Comparison of ENCODE assay signal across 23 mouse cellular contexts in the genomic region with DNA sequence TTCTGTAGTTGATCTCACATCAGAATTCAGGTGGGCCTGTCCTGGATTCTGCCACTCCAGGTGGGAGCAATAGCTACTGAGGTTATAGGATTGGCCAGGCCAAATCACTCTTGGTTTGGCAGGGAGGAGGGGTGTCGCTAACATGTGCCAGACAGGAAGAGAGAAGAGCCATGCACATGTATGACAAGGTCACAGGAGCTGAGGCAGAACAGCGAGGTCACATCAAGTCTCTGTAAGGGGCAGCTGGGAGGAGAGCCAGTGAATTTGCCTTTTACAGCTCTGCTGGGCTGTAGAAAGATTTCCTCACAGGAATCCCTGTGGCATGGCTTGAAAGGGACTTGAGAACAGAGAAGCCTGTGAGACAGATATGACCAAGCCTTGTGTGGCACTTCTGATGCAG.
"Had no signal": no experiment of that assay in that cellular context is flagged by ENCODE, and none has a peak within 500 bp of the region (broad histone marks: within the 10 kb centered on the region; RNA-seq: fewer than 3 reads in every experiment).

No protein-coding gene starts in this region.

- H3K36me3 ChIP-seq: limb, embryonic 10.5 days; limb, embryonic 13.5 days; liver, embryonic 12.5 days; liver, embryonic 15.5 days; lung, embryonic 15.5 days; midbrain, embryonic 15.5 days had no signal

- H3K4me1 ChIP-seq: liver, embryonic 12.5 days; liver, embryonic 15.5 days; megakaryocyte, embryonic 14.5 days had no signal

- ATAC-seq: liver, embryonic 12.5 days; midbrain, embryonic 15.5 days had no signal

- H3K27ac ChIP-seq: kidney, postnatal 0 days; layer of hippocampus, adult 2 months; limb, embryonic 10.5 days; limb, embryonic 13.5 days; liver, embryonic 12.5 days; liver, embryonic 15.5 days; lung, embryonic 15.5 days; midbrain, embryonic 15.5 days; stomach, postnatal 0 days had no signal

- H3K27me3 ChIP-seq: limb, embryonic 13.5 days; liver, embryonic 15.5 days; lung, embryonic 15.5 days; megakaryocyte, embryonic 14.5 days; midbrain, embryonic 15.5 days had no signal

- H3K9me3 ChIP-seq: limb, embryonic 10.5 days; limb, embryonic 13.5 days; liver, embryonic 12.5 days; liver, embryonic 15.5 days; lung, embryonic 15.5 days; megakaryocyte, embryonic 14.5 days; midbrain, embryonic 15.5 days had no signal

- DNase-seq: kidney, adult 2 months; kidney, postnatal 25 days; layer of hippocampus, adult 9-11 months; liver; lung, adult 18-20 months; lung, postnatal 10 days; lung, postnatal 36 days; right cerebral cortex, postnatal 14 days; right cerebral cortex, postnatal 4 days; thymus, adult 2 months; thymus, postnatal 14 days; thymus, postnatal 4 days had no signal

- H3K4me2 ChIP-seq: limb, embryonic 13.5 days; liver, embryonic 12.5 days; liver, embryonic 15.5 days; lung, embryonic 15.5 days; midbrain, embryonic 11.5 days; midbrain, embryonic 15.5 days had no signal

- H3K9ac ChIP-seq: limb, embryonic 13.5 days; liver, embryonic 12.5 days; liver, embryonic 15.5 days; lung, embryonic 15.5 days; midbrain, embryonic 15.5 days had no signal

- H3K4me3 ChIP-seq: layer of hippocampus, adult 2 months; limb, embryonic 10.5 days; limb, embryonic 13.5 days; liver, embryonic 12.5 days; liver, embryonic 15.5 days; lung, embryonic 15.5 days; megakaryocyte, embryonic 14.5 days; midbrain, embryonic 15.5 days had no signal
